Mouse (Mus musculus): ENCODE results near the gene Cacng6.

DNA sequence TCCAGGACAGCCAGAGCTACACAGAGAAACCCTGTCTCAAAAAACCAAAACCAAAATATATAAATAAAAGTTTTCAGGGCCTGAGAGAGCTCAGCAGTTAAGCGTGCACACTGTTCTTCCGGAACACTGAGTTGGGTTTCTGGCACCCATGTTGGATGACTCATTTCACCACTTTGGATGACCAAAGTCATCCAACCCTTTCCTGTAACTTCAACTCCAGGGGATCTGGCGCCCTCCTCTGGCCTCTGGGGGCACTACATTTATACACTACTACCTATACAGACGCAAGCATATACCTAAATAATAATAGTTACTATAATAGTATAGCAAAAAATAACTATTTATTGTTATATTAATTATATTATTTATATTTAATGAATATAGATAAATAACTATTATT, 47.2 kb upstream of the Cacng6 start:
- TF ChIP-seq CTCF (IDR thresholded peaks at IDR 0.05; ENCODE audit: borderline replicate concordance, extremely low read depth, insufficient read depth, insufficient read length) = peak; percentile 66
- TF ChIP-seq POLR2A (IDR thresholded peaks at IDR 0.05; ENCODE audit: borderline replicate concordance, extremely low read depth, insufficient read depth, insufficient read length, poor library complexity, severe bottlenecking) = no peak
